Mouse (Mus musculus) stomach, embryonic 14.5 days (tissue): ENCODE data around the gene Skida1. TPM values are rescaled to one million over a fixed set of nuclear protein-coding genes. Genes with fewer than 3 reads are reported as not detected.

Source experiments
- ATAC-seq: fragments of 200-750 bp; cut with Nextera tagmentation; 2 replicates; pipeline ENCODE4 v1.8.0; 2017; ENCODE audit warnings: low read depth, moderate TSS enrichment; ENCODE audit not compliant: insufficient number of reproducible peaks, insufficient read depth, low FRiP score
- H3K27ac ChIP-seq: fragments of 300-500 bp; sonication (generic); 2 replicates; pipeline ENCODE4 v1.5.1; 2014; ENCODE audit warnings: mild to moderate bottlenecking, low read length, moderate library complexity, mixed read lengths
- H3K27me3 ChIP-seq: fragments of 300-500 bp; sonication (generic); 2 replicates; pipeline ENCODE4 v1.6.1; 2014; ENCODE audit warnings: low read length, control low read depth, mixed read lengths; ENCODE audit not compliant: control insufficient read depth, insufficient read depth
- H3K36me3 ChIP-seq: fragments of 300-500 bp; sonication (generic); 2 replicates; pipeline ENCODE4 v1.6.1; 2014; ENCODE audit warnings: mild to moderate bottlenecking, control low read depth, low read length, moderate library complexity, mixed read lengths; ENCODE audit not compliant: control insufficient read depth, insufficient read depth
- H3K4me1 ChIP-seq: fragments of 300-500 bp; sonication (generic); 2 replicates; pipeline ENCODE4 v1.6.1; 2014; ENCODE audit warnings: low read length, control low read depth, mixed read lengths; ENCODE audit not compliant: control insufficient read depth, insufficient read depth
- H3K4me2 ChIP-seq: fragments of 300-500 bp; sonication (generic); replicated peaks from 2 replicates; pipeline ENCODE4 v1.6.1; 2014; ENCODE audit warnings: low read depth, low read length, control low read depth
- H3K4me3 ChIP-seq: fragments of 300-500 bp; sonication (generic); 2 replicates; pipeline ENCODE4 v1.5.1; 2014; ENCODE audit warnings: low read depth, low read length, control low read depth
- H3K9ac ChIP-seq: fragments of 300-500 bp; sonication (generic); replicated peaks from 2 replicates; pipeline ENCODE4 v1.6.1; 2014; ENCODE audit warnings: low read depth, mild to moderate bottlenecking, control low read depth, low read length, moderate library complexity, mixed read lengths
- H3K9me3 ChIP-seq: fragments of 300-500 bp; sonication (generic); 2 replicates; pipeline ENCODE4 v1.6.1; 2016; ENCODE audit warnings: low read depth, low read length, control low read depth; ENCODE audit not compliant: control insufficient read depth
- WGBS: fragments of 180-500 bp; shearing (Covaris S2); extraction: QIAGEN DNeasy Blood & Tissue Kit; methylation state at CpG from one replicate; pipeline ENCODE4 v1.1.7; 2014; 5-methylcytosine and 5-hydroxymethylcytosine counted together
- polyA plus RNA-seq: library from polyadenylated mRNA; unstranded; fragments of >200 nt; fragmentation: Nextera tagmentation; extraction: Ambion mirVana; gene quantifications from 2 replicates; pipeline ENCODE4 v1.2.1, GENCODE M21; 2014

The Skida1 gene
- polyA plus RNA-seq, 1 experiment from 2014 or later = 4.4 TPM

DNA sequence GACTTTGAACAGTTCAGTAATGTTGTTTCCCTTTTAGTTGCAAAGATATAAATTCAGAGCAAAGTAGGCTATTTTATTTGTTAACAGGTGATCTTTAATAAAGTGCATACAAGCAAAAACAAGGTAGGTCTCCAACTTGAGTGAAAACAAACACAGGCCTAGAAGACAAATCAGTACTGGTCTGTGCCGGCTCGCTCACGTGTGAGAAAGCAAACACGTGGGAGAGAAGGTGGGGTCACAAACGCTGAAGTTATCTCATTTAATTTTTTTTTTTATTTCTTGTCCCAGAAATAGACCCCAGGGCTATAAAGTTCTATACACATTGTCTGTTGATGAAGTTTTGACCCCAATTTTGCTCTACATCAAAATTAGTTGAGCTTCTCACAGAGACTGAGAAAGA is 23.7 kb downstream of the Skida1 start:
- H3K27ac ChIP-seq = no peak overlapping the region
- H3K36me3 ChIP-seq = no peaks in the 10 kb centered on the region
- no peaks in the 10 kb centered on the region for H3K9me3 ChIP-seq
- no peak for ATAC-seq
- peak overlapping the region; percentile 100; the same call in 1 of the 2 replicates for H3K4me2 ChIP-seq
- WGBS = 55% methylated on average over 5 of the region's 5 CpGs
- H3K27me3 ChIP-seq = no peaks in the 10 kb centered on the region
- H3K4me3 ChIP-seq = no peak overlapping the region
- H3K9ac ChIP-seq = no peak overlapping the region
- H3K4me1 ChIP-seq = no peaks in the 10 kb centered on the region

DNA sequence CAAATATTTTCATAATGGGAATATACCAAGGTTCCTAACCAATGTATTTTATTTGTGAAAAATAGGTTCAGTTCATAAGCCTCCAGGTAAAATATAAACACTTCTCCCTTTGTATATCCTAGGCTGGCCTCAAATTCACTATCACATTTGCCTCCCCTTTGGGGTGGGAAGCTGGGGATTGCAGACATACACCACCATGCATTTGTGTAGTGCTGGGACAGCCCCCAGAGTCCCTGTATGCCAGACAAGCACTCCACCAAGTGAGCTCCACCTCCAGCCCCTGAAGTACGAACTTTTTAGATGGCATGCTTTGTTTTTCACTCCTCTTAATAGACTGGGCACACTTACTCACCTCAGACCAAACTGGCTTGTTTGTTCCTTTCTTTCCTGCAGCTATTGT is 26.0 kb downstream of the Skida1 start:
- no peak overlapping the region for H3K4me3 ChIP-seq
- no peak overlapping the region for H3K27ac ChIP-seq
- 56% methylated on average over 1 of the region's 1 CpGs for WGBS
- no peaks in the 10 kb centered on the region for H3K36me3 ChIP-seq
- no peaks in the 10 kb centered on the region for H3K4me1 ChIP-seq
- H3K9ac ChIP-seq = no peak overlapping the region
- no peak overlapping the region for H3K4me2 ChIP-seq
- H3K9me3 ChIP-seq = no peaks in the 10 kb centered on the region
- no peaks in the 10 kb centered on the region for H3K27me3 ChIP-seq
- no peak for ATAC-seq

DNA sequence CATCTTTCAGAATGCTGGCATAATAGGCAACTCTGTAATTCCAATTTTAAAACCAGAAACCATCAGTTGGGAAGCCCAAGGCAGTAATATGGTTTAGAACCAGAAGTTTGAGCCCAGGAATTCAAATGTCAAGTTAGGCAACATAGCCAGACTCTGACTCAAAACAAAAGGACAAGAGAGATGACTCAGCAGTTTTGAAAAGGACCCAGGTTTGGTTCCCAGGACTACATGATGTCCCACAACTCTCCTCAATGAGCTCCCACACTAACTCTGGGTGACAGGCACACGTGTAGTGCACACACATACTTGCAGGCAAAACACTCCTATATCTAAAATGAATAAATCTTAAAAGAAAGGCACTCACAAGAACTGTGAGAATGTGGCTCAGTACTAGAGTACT is 29.7 kb downstream of the Skida1 start:
- Histone ChIP-seq H3K27ac (no peak overlapping the region), H3K4me3 (no peak overlapping the region), H3K9ac (no peak overlapping the region), H3K27me3 (no peaks in the 10 kb centered on the region), H3K4me1 (no peaks in the 10 kb centered on the region), H3K9me3 (no peaks in the 10 kb centered on the region), H3K4me2 (no peak overlapping the region), H3K36me3 (no peaks in the 10 kb centered on the region)
- no peak for ATAC-seq
- 86% methylated on average over 1 of the region's 1 CpGs for WGBS

DNA sequence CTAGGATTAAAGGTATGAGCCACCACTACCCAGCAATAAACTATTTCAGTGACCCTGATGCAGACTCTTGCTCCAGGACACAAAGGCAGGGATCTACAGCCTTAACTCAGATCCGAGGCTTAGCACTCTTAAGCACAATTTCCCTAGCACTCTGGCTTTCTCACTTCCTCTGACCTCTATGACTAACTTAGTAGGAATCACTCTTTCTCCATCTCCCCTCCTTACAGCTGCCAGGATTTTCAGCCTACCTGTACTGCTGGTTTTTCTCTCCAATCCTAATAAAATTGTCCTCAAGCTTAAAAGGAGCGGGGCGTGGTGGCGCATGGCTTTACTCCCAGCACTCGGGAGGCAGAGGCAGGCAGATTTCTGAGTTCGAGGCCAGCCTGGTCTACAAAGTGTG is 31.5 kb downstream of the Skida1 start:
- H3K9ac ChIP-seq = no peak overlapping the region
- H3K9me3 ChIP-seq = no peaks in the 10 kb centered on the region
- no peak for ATAC-seq

DNA sequence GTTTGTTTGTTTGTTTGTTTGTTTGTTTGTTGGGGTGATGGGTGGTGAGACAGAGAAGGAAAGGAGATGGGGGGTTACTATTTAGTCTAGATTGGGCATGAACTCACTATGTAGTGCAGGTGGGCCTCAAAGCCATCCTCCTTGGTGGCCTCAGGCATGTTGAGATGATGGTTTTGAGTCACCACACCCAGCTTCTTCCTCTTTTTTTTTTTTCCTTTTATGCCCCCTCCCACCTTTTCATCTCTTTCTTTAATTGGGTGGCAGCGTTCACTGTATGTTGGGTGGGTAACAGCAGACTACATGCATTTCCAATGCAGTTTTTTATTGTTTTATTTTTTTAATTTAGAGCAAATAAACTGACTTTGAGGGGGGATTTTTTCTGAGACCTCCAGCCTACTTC is 32.2 kb downstream of the Skida1 start:
- H3K9me3 ChIP-seq = no peaks in the 10 kb centered on the region
- H3K27me3 ChIP-seq = no peaks in the 10 kb centered on the region
- no peak overlapping the region for H3K27ac ChIP-seq
- H3K4me1 ChIP-seq = no peaks in the 10 kb centered on the region
- H3K4me2 ChIP-seq = no peak overlapping the region
- no peak overlapping the region for H3K4me3 ChIP-seq
- no peak overlapping the region for H3K9ac ChIP-seq
- no peak for ATAC-seq
- WGBS = 100% methylated on average over 1 of the region's 1 CpGs
- no peaks in the 10 kb centered on the region for H3K36me3 ChIP-seq

More for the DNA sequence above, 31.5 kb downstream of the Skida1 start:
- no peaks in the 10 kb centered on the region for H3K36me3 ChIP-seq
- WGBS = 93% methylated on average over 6 of the region's 6 CpGs
- no peaks in the 10 kb centered on the region for H3K27me3 ChIP-seq
- H3K4me1 ChIP-seq = no peaks in the 10 kb centered on the region
- no peak overlapping the region for H3K27ac ChIP-seq
- H3K4me3 ChIP-seq = no peak overlapping the region
- H3K4me2 ChIP-seq = no peak overlapping the region

DNA sequence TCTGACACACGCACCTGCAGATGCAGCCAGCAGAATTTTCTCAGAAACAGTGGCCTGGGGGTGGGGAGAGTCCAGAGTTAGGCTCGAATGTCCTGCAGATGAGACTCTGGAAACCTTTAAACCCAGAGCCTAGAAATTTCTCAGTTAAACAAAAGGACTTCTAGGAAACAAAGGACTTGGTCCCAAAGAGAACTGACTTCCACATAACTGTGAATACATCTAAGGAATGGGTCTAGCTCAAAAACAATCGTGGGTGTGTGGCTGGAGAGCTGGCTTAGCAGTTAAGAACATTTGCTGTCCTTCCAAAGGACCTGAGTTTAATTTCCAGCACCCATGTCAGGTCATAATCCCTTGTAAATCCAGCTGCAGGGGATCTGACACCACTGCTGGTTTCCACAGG is 33.3 kb downstream of the Skida1 start:
- Histone ChIP-seq H3K36me3 (no peaks in the 10 kb centered on the region), H3K9me3 (no peaks in the 10 kb centered on the region), H3K4me1 (no peaks in the 10 kb centered on the region), H3K4me2 (no peak overlapping the region), H3K4me3 (no peak overlapping the region), H3K9ac (no peak overlapping the region), H3K27ac (no peak overlapping the region), H3K27me3 (no peaks in the 10 kb centered on the region)
- no peak for ATAC-seq
- 64% methylated on average over 3 of the region's 3 CpGs for WGBS

DNA sequence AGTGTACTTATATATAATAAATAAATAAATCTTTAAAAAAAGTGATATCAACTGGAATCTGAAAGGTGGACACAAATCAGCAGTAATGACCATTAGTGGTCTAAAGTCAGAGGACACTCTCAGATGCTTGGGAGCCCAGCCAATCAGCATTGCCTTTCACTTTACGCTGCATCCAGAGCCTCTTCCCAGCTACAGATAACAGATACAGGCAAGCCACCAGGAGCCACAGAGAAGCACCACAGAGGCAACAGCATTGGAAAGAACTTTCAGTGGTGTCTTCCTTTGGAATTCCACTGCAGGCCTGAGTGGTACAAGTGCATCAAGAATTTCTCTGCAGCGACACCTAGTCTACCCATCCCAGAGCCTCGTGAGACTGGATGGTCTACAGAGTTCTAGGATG is 36.0 kb downstream of the Skida1 start:
- no peak overlapping the region for H3K4me2 ChIP-seq

DNA sequence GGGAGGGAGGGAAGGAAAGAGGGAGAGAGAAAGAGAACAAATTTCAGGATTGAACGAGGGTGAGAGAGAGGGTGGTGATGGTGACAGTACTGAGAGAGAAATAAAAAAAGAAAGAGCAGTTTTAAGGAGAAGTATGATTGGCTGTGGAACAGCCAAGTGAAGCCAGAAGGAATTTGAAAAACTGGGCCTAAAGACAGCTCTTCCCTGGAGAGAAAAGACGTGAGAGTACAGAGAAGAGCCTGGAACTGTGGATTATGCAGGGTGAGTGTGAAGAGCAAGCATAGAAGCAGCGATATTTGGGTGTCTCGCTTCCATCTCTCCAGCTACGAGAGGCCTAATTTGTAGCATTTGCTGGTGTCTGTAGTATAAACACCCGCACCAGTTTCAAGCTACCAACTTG is 37.6 kb downstream of the Skida1 start:
- WGBS = 86% methylated on average over 6 of the region's 6 CpGs
- no peaks in the 10 kb centered on the region for H3K9me3 ChIP-seq
- H3K4me3 ChIP-seq = no peak overlapping the region
- no peak for ATAC-seq
- no peaks in the 10 kb centered on the region for H3K36me3 ChIP-seq
- H3K4me2 ChIP-seq = no peak overlapping the region
- H3K4me1 ChIP-seq = no peaks in the 10 kb centered on the region
- no peaks in the 10 kb centered on the region for H3K27me3 ChIP-seq
- no peak overlapping the region for H3K27ac ChIP-seq
- no peak overlapping the region for H3K9ac ChIP-seq

More for the DNA sequence above, 36.0 kb downstream of the Skida1 start:
- H3K9ac ChIP-seq = no peak overlapping the region
- no peak overlapping the region for H3K27ac ChIP-seq
- no peaks in the 10 kb centered on the region for H3K4me1 ChIP-seq
- 89% methylated on average over 3 of the region's 3 CpGs for WGBS
- H3K4me3 ChIP-seq = no peak overlapping the region
- no peaks in the 10 kb centered on the region for H3K9me3 ChIP-seq
- ATAC-seq = no peak
- no peaks in the 10 kb centered on the region for H3K27me3 ChIP-seq
- no peaks in the 10 kb centered on the region for H3K36me3 ChIP-seq

DNA sequence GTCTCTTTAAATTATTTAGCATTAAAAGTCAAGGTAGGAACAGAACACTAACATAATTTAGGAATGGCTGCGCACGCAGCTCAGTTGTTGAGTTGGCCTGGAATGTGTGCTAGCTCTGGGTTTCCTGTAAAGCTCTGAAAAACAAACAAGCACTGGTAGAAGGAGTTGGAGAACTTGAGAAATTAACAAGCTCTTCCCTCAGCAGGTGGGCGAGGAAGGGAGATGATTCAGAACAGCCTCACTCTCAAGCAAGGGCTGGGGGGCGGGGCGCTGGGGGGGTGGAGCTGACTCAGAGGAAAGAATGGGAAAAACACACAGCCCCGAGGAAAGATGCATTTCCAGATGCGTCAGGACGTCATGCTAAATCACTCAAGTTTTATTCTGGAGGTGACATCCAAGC is 43.7 kb downstream of the Skida1 start:
- WGBS = 29% methylated on average over 8 of the region's 8 CpGs
- Histone ChIP-seq H3K27ac (no peak overlapping the region), H3K9ac (no peak overlapping the region), H3K4me3 (no peak overlapping the region), H3K27me3 (no peaks in the 10 kb centered on the region), H3K4me2 (no peak overlapping the region), H3K9me3 (no peaks in the 10 kb centered on the region), H3K4me1 (no peaks in the 10 kb centered on the region), H3K36me3 (no peaks in the 10 kb centered on the region)
- no peak for ATAC-seq
